Mouse (Mus musculus) liver, adult 2 months (tissue): Measurements from ENCODE around the gene C1qtnf2. TPM values are rescaled to one million over a fixed set of nuclear protein-coding genes. Genes with fewer than 3 reads are reported as not detected.

Source experiments
- DNase-seq: peaks from one replicate; pipeline ENCODE4 v3.0.0-alpha.2; 2011; ENCODE audit warnings: low read depth, low spot score; ENCODE audit errors: extremely low read depth
- H3K27ac ChIP-seq: fragments of 200-500 bp; replicated peaks from 2 replicates; pipeline ENCODE4 v1.5.1; 2012; ENCODE audit warnings: low read depth, mild to moderate bottlenecking, control low read depth, inconsistent platforms, low read length; ENCODE audit not compliant: insufficient read depth
- H3K27me3 ChIP-seq: fragments of 200-500 bp; 2 replicates; pipeline ENCODE4 v1.6.1; 2012; ENCODE audit warnings: mild to moderate bottlenecking, moderate library complexity, low read length, inconsistent platforms; ENCODE audit not compliant: control insufficient read depth, insufficient read depth
- H3K36me3 ChIP-seq: fragments of 200-500 bp; 2 replicates; pipeline ENCODE4 v1.6.1; 2012; ENCODE audit warnings: low read length, inconsistent platforms; ENCODE audit not compliant: control insufficient read depth, insufficient read depth
- H3K4me1 ChIP-seq: fragments of 200-500 bp; 2 replicates; pipeline ENCODE4 v1.6.1; 2011; ENCODE audit warnings: low read length; ENCODE audit not compliant: control insufficient read depth, insufficient read depth
- H3K4me3 ChIP-seq: fragments of 200-500 bp; 2 replicates; pipeline ENCODE4 v1.5.1; 2011; ENCODE audit warnings: low read depth, mild to moderate bottlenecking, control low read depth, low read length, moderate library complexity; ENCODE audit not compliant: insufficient read depth
- H3K79me2 ChIP-seq: fragments of 200-500 bp; 2 replicates; pipeline ENCODE4 v1.6.1; 2012; ENCODE audit warnings: inconsistent platforms, mild to moderate bottlenecking, low read length, moderate library complexity; ENCODE audit not compliant: control insufficient read depth, insufficient read depth
- H3K9ac ChIP-seq: fragments of 200-500 bp; 2 replicates; pipeline ENCODE4 v1.6.1; 2012; ENCODE audit warnings: low read depth, mild to moderate bottlenecking, control low read depth, inconsistent platforms, low read length
- CTCF ChIP-seq: fragments of 200-500 bp; IDR thresholded peaks from 2 replicates; pipeline ENCODE4 v1.5.1; 2011; ENCODE audit warnings: low read depth, low read length, control low read depth
- POLR2A ChIP-seq: fragments of 200-500 bp; IDR thresholded peaks from 2 replicates; pipeline ENCODE4 v1.6.1; 2011; ENCODE audit warnings: low read length, control low read depth; ENCODE audit not compliant: insufficient read depth; ENCODE audit errors: extremely low read depth
- WGBS: fragments of 180-500 bp; shearing (Covaris S2); methylation state at CpG from one replicate; pipeline ENCODE4 v1.1.7; 2018; 5-methylcytosine and 5-hydroxymethylcytosine counted together
- polyA plus RNA-seq: library from polyadenylated mRNA; depleted of rRNA; stranded (reverse); fragments of >200 nt; gene quantifications from 2 replicates; pipeline ENCODE4 v1.2.3, GENCODE M21; 2012
- total RNA-seq: library from RNA; depleted of rRNA; stranded (reverse); fragments of >200 nt; gene quantifications from 2 replicates; pipeline ENCODE4 v1.2.3, GENCODE M21; 2014

The C1qtnf2 gene
- total and polyA plus RNA-seq, 2 experiments = 1.2 to 1.4 TPM

GRCm38 (mm10) chr11:43495532-43495931 lies 21.5 kb downstream of the C1qtnf2 start:
- Histone ChIP-seq H3K79me2 (no peaks in the 10 kb centered on the region), H3K4me3 (no peak overlapping the region), H3K27ac (no peak overlapping the region), H3K9ac (no peak overlapping the region), H3K36me3 (no peaks in the 10 kb centered on the region), H3K27me3 (no peaks in the 10 kb centered on the region), H3K4me1 (no peaks in the 10 kb centered on the region)
- no peak for DNase-seq
- no peak for TF ChIP-seq CTCF
- TF ChIP-seq POLR2A = no peak
- 67% methylated on average over 3 of the region's 3 CpGs for WGBS

GRCm38 (mm10) chr11:43501256-43501655 lies 27.2 kb downstream of the C1qtnf2 start:
- Histone ChIP-seq H3K79me2 (no peaks in the 10 kb centered on the region), H3K4me3 (no peak overlapping the region), H3K36me3 (no peaks in the 10 kb centered on the region), H3K9ac (no peak overlapping the region), H3K27ac (no peak overlapping the region), H3K4me1 (no peaks in the 10 kb centered on the region), H3K27me3 (no peaks in the 10 kb centered on the region)
- no peak for TF ChIP-seq POLR2A
- TF ChIP-seq CTCF = no peak
- no peak for DNase-seq
- WGBS = 86% methylated on average over 6 of the region's 6 CpGs

- Histone ChIP-seq H3K9ac (no peak overlapping the region), H3K27me3 (no peaks in the 10 kb centered on the region), H3K27ac (no peak overlapping the region), H3K36me3 (no peaks in the 10 kb centered on the region), H3K4me3 (no peak overlapping the region), H3K79me2 (no peaks in the 10 kb centered on the region), H3K4me1 (no peaks in the 10 kb centered on the region)
- 92% methylated on average over 7 of the region's 7 CpGs for WGBS
- no peak for DNase-seq
- TF ChIP-seq POLR2A (no peak), CTCF (no peak)
These were observed 31.1 kb downstream of the C1qtnf2 start for GRCm38 (mm10) chr11:43505188-43505587.

GRCm38 (mm10) chr11:43507976-43508375 lies 33.9 kb downstream of the C1qtnf2 start:
- DNase-seq = no peak
- no peaks in the 10 kb centered on the region for H3K4me1 ChIP-seq
- H3K79me2 ChIP-seq = no peaks in the 10 kb centered on the region
- no peaks in the 10 kb centered on the region for H3K27me3 ChIP-seq
- no peak overlapping the region for H3K9ac ChIP-seq
- WGBS = 87% methylated on average over 6 of the region's 6 CpGs
- TF ChIP-seq CTCF = no peak
- TF ChIP-seq POLR2A = no peak
- H3K27ac ChIP-seq = no peak overlapping the region
- no peaks in the 10 kb centered on the region for H3K36me3 ChIP-seq
- H3K4me3 ChIP-seq = no peak overlapping the region

- no peak overlapping the region for H3K27ac ChIP-seq
- TF ChIP-seq POLR2A (no peak), CTCF (no peak)
- no peak for DNase-seq
- no peak overlapping the region for H3K4me3 ChIP-seq
- no peaks in the 10 kb centered on the region for H3K79me2 ChIP-seq
- no peaks in the 10 kb centered on the region for H3K36me3 ChIP-seq
- H3K27me3 ChIP-seq = no peaks in the 10 kb centered on the region
- WGBS = 93% methylated on average over 5 of the region's 5 CpGs
- H3K9ac ChIP-seq = no peak overlapping the region
- H3K4me1 ChIP-seq = no peaks in the 10 kb centered on the region
These were observed 35.8 kb downstream of the C1qtnf2 start for GRCm38 (mm10) chr11:43509878-43510277.

GRCm38 (mm10) chr11:43512661-43513190 lies 38.6 kb downstream of the C1qtnf2 start:
- H3K4me1 ChIP-seq = no peaks in the 10 kb centered on the region
- H3K27ac ChIP-seq = no peak overlapping the region
- no peak overlapping the region for H3K4me3 ChIP-seq
- no peak for DNase-seq
- no peaks in the 10 kb centered on the region for H3K27me3 ChIP-seq
- TF ChIP-seq CTCF (no peak), POLR2A (no peak)
- no peaks in the 10 kb centered on the region for H3K36me3 ChIP-seq
- H3K9ac ChIP-seq = no peak overlapping the region
- no peaks in the 10 kb centered on the region for H3K79me2 ChIP-seq
- 71% methylated on average over 2 of the region's 2 CpGs for WGBS
